Mouse (Mus musculus) gastrocnemius, adult 8-10 months (tissue): ENCODE results near the gene Nfkbib. TPM values are rescaled to one million over a fixed set of nuclear protein-coding genes. Genes with fewer than 3 reads are reported as not detected.
A peak's percentile ranks its signal among the peaks of the same experiment; 100 is the strongest.

ENCODE experiments used
- DNase-seq, 2 experiments: peaks; one replicate each; pipeline ENCODE4 v3.0.0; 2022; ENCODE audit warnings: low spot score in 2 of 2
- total RNA-seq, 4 experiments: library from RNA; stranded (reverse); gene quantifications; 2 replicates each; pipeline ENCODE4 v1.2.4; 2022

The Nfkbib gene
- total RNA-seq, 4 experiments from 2014 or later, result 28.5 to 34.2 (median 31.2) TPM

DNA sequence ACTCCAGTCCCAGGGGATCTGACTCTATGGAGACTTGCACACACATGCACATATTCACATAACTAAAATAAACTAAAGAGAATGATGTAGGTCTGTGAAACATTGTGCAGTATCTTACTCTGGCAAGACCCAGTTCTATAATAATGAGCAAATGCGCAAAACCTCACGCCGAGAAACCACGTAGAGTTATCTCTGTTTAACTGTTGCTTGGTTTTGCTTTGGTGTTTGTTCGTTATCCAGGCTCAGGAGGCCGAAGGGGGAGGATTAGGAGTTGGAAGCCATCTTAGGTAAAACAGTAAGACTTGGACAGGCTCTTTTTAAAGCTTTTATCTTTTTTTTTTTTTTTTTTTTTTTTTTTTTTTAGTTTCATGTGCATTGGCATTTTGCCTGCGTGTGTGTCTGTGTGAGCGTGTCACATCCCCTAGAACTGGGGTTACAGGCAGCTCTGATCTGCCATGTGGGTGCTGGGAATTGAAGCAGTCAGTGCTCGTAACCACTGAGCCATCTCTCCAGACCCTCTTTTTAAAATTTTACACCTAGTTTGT lies 2.2 kb upstream of the Nfkbib start:
- DNase-seq, result no peak

DNA sequence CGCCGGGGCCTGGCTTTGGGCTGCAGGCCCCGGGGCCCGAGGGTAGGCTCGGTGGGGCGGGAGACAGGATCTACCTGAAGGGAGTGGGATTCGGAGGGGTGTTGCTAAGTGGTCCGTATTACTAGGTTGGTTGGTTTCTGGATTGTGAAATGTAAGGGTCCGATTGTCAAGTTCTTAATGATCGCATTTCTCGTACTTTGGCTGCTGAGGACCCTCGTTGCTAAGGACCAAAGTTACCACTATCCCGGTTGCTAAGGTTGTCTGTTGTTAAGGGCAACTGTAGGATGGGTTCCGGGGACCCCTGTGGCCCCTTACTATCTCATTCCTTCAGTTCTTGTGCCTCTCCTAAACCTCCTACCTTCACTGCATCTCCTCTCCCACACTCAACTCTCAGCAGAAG lies 402 bp downstream of the Nfkbib start:
- DNase-seq, result no peak

DNA sequence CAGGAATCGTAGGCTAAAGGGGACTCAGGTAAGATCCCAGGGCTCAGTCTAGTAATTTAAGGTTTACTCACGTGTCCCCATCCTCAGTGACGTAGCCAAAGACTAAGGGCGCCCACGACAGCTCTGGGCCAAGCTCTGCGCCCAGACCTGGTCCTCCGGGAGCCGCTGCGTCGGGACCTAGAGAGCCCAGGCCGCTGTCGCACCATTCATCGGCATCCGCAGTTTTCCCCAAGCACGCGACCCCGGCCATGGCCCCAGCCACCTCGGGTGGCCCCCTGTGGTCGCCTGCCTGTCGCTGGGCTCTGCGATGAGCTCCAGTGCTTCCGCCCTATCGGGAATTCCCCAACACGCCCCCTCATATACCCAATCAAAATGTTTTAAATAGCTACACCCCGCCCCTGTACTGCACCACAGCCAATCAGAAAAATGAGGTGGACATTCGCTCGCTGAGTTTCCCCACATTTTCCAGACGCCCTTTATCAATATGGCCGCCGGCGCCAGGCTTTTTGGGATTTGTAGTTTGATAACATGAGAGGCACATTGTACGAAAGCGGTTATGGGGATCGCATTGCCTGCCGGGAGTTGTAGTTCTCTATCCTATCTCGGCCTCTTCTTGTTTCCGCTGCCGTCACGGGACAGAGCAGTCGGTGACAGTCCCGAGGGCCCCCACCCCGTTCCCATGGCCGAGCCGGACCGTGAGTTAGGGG lies 986 bp downstream of the Nfkbib start, which contains the start of gene Sirt2:
TSS of gene Sirt2 (plus strand) at position 563 of the 707 bp plus-strand sequence.
- DNase-seq, result peak; percentile 98 to 99

DNA sequence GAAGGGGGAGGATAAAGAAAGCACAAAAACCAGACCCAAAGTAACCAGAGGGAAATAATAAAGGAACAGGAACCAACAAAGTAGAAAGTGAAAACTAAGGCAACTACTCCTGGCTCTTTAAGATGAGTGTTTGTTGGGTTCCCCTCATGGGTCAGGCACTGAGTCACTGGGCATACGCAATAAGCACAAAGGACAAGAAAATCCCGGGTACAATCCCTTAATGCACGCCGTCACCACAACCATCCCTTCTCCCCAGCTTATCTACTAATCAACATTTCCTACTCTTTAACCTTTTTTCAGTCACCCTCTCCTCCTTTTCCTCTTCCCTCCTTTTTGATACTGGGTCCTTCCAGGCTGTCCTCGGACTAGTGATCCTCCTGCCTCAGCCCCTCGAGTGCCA lies 2.1 kb downstream of the Nfkbib start:
- no peak for DNase-seq

DNA sequence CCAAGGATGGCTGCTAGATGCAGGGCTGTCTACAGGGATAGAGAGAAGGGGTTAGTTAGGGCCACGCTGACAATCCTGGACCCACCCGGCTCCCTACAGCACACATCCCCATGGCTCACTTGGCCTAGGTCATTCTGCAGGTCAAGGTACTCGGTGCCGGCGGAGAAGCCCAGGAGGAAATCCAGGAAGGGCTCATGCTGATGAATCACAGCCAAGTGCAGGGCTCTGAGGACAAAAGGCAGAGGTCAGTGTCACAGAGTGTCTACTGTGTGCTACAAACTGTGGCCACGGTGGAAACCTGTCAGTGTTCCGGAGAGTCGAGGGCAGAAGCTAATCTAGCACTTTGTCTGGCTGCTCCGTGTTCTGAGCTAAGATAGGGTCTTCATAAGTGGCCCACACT lies 5.4 kb downstream of the Nfkbib start:
- DNase-seq, result no peak

DNA sequence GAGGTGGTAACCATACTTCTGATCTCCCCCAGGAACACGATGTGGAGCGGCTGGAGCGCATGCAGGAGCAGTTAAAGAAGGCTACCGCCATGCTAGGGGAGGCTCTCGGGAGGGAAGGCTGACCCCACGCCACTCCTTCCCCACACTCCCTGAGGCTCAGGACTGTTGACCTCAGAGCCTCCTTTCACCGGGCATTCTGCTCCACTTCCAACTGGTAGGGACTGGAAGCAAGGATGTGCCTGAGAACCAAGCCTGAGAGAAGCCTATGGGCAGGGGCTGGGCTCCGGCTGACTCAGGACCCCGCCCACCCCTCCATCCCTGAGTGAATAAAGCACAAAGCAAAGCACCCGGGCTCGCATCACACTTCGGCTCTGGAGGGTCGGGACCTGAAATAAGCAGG lies 8.7 kb downstream of the Nfkbib start:
- DNase-seq, result no peak

DNA sequence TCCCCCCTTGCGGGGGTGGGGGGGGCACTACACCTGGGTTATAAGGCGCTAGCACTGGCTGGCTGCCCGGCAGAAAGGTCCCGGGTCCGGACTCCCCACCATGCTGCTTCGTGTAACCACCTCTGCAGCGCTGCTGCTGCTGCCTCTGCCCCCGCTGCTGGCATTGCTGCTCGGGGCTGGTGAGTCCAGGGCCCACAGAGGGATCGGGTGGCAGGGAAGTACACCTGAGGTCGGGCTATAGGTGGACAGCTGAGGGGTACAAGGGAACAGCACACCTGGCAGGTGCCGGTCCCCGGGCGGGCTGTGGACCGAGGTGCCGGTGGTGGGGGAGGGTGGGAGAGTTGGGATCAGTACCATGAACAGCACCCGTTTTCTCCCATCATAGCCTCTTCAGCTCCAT lies 11.2 kb downstream of the Nfkbib start, which contains the start of gene Ccer2:
TSS of gene Ccer2 (plus strand) at position 96 of the 400 bp plus-strand sequence.
- DNase-seq, result no peak

DNA sequence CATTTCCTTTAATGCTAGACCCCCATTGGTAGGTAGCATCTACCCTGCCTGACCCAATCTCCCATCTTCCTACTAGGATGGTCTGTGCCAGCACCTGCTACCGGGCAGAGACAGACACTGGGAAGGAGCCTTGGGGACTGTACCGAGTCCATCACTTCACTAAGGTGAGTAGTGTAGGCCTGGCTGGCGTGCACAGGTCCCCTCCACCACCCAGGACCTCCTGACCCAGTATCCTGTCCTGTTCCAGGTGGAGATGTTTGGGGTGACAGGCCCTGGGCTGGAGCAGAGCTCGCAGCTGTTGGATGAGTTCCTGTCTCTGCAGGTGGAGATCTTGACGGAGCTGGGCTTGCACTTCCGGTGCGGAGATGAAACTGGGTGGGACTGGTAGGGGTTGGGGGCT lies 17.4 kb downstream of the Nfkbib start:
- DNase-seq, result no peak

DNA sequence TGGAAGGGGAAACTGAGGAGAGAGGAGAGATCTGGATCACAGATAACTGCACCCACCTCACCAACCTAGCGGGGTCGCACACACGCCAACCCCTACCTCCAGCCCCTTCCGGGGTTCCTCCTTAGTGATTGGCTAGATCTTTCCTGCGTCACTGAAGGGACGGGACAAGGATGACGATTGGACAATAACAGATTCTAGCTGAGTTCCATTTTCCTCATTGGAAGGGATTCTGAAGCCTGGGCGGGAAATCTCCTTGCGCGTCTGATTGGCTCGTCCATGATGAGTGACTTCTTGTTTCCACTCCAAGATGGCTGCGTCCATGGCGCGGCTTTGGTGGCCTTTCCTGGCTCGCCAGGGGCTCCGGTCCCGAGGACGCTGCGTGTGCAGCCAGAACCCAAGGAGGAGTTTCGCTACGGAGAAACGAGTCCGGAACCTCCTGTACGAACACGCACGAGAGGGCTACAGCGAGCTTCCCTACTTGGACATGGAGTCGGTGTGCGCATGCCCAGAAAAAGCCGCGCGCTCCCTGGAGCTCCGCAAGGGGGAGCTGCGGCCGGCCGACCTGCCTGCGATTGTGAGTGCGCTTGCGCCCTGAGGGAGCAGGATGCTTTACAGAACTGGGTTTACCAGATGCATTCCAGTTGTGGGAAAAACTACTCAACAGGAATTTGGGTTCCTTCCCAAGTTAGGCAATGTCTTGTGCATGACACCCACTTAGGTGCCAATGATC lies 25.4 kb downstream of the Nfkbib start, which contains the start of the genes Mrps12 and Sars2:
TSS of gene Mrps12 (minus strand) at position 112 of the 730 bp plus-strand sequence.
TSS of gene Sars2 (plus strand) at position 284 of the 730 bp plus-strand sequence.
- DNase-seq, result peak; percentile 93 to 94

DNA sequence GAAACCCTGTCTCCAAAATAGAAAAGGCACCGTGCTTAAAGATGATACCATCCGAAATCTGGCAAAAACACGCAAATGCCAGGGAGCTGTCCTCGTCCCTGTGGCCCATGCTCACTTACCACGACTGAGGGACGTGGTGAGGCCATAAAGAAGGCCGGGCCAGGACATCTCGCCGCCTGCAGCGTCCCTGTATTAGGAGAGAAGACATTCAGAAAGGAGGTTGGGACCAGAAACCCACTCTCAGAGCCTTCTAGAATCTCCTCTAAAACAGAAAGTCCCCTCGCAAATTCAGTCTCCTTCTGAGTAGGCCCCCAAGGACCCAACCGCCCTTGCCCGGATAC lies 26.0 kb downstream of the Nfkbib start:
- no peak for DNase-seq

DNA sequence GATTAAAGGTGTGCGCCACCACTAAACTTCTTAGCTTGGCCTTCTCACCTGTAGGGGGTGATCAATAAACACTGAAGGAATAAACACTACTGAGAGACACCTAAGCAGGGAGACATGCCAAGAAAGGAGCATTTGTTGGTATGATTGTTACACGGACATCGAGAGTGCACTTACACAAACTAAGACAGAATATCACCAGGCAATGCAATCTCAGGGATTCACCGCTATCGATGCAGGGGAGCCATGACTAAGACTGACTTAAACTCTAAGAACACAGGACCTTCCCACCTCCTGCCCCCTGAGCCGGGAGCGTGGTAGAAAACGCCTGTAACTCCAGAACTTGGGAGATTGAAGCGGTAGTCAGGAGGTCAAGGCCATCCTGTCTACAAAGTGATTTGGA lies 26.4 kb downstream of the Nfkbib start:
- DNase-seq, result no peak

DNA sequence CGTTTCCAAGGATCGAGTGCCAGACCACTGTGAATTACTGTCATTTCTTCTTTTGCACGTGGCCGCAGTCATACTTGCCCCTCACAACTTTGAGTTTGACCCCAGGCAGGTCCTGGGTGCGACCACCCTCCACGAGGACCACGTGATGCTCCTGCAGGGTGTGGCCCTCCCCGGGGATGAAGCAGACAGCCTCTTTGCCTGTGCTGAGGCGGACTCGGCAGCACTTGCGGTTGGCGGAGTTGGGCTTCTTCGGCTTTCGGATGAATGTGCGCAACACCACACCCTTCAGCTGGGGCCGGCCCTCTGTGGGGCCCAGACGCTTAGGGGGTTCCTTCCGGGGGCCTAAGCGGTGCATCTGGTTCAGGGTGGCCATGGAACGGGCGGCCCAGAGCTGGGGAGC lies 27.5 kb downstream of the Nfkbib start:
- DNase-seq, result no peak

DNA sequence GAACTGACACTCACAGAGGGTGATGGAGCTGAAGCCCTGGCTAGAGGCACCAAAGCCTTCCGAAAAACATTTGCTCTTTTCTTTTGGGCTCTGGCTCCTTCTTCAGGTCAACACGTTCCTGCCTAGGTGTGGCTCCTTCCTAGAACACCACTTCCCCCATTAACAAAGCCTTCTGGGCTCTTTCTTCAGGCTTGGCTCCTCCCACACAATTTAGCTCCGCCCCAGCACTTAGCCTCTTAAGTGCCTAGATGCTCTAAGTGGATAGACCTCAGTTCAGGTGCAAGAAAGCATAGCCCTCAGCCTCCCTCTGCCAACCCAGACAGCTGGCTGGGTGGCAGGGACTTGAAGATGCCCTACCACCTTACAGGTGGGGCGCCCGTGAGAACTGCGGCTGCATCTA lies 31.6 kb downstream of the Nfkbib start:
- DNase-seq, result no peak

DNA sequence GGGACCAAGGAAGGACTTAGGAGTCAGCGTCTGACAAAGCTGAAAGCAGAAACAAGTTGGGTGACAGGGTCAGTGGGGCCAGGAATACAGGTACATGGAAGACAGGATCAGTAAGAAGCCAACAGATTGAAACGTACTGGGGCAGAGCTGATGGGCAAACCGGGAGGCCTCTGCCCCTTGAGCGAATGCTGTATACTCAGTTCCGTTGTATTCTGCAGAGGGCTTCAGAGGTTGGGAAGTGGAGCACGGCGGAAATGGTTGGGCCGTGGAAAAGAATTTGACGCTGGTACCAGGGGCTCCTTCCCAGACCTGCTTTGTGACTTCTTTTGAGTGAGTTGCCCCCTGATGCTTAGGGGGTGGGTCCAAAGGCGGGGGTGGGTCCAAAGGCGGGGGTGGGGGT lies 34.1 kb downstream of the Nfkbib start:
- DNase-seq, result no peak

DNA sequence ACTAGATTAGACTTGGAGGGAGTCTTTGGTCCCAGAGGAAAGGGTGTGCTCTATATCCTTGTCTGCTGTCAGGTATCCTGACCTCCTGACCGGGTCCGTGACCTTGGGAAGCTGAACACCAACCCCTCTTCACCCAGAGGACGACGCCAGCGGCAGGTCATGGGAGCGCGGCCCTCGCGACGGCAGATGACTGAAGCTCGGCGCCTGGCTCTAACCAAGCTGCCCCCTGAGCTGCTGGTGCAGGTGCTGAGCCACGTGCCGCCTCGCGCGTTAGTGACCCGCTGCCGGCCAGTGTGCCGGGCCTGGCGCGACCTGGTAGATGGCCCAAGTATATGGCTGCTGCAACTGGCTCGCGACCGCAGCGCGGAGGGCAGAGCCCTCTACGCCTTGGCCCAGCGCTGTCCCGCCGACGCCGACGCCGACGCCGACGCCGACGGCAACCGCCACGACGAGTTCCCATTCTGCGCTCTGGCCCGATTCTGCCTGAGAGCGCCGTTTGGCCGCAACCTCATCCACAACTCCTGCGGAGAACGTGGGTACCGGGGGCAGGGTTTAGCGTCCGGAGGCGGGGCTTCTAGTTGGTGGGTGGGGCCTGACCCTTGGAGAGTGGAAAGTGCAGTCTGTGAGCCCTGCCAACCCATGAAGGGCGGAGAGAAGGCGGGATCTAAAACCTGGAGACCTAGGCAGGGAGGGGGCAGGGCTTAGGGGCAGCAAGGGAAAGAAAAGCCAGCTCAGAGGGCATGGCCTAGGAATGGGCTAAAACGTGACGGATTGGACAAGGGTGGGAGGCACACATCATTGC lies 34.8 kb downstream of the Nfkbib start:
- peak; percentile 16 to 37 for DNase-seq

DNA sequence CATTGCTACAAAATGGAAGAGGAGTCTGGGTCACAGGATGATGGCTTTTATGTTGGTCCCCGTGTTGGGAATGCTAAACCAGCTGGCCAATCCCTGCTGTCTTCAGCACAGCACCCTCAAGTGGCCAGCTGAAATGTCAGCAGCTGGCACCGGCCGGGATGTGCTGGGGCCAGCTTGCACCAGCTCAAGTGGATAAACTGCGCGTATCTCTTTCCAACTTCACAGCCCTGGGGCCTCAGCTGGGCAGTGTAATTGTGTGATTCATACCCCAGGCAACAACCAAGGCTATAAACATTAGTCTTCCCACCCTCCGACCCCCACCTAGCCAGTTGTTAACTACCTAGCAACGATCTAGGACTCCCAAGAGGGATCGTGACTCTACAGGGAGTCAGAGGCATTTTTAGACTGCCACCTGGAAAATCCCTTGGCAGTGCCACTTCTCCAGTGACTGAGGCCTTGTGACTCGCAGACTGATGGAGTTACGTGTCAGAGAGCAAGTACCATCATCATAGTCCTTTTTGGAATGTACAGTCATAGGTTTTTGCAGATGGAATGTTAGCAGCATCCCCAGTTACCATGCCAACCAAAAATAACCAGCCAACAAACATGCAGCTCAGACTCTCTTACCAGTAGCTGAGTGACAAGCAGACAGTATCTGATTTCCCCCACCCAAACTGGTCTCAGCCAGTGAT lies 39.5 kb downstream of the Nfkbib start:
- DNase-seq, result peak; percentile 14 to 35

DNA sequence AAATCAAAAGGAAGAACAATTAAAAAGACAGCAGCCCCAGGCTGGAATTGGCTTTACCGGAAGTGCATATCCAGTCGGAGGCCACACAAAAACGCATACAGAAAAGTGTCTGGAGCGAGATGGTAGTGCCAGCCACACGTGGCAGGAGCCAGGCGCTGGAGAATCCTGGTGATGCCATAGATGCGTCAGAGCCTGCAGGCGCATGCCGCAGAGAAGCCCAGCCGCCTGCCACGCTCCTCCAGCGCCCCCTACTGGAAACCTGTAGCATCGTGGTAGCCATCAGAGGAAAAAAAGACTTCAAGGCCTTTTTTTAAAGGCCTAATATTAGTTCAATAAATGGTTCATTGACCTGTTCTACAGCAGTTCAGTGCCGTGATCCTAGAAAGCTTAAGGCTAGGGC lies 40.7 kb downstream of the Nfkbib start:
- DNase-seq, result peak; percentile 35 to 59

DNA sequence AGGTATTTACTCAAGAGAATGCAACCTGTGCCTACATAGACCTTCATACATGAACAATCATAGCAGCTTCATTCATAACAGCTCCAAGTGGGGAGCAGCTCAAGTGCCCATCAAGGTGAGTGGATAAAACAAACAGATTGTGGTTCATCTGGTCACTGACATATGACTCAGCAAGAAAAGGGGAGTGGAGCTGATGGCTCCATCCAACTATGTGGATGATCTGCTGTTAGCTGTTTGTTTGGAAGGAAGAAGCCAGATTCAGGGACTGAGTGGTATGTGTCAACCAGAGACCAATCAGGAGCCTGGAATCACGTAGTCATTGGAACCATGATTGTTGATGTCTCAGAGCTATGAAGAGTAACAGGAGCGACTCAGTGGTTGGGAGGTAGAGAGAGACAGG lies 42.7 kb downstream of the Nfkbib start:
- DNase-seq, result no peak

DNA sequence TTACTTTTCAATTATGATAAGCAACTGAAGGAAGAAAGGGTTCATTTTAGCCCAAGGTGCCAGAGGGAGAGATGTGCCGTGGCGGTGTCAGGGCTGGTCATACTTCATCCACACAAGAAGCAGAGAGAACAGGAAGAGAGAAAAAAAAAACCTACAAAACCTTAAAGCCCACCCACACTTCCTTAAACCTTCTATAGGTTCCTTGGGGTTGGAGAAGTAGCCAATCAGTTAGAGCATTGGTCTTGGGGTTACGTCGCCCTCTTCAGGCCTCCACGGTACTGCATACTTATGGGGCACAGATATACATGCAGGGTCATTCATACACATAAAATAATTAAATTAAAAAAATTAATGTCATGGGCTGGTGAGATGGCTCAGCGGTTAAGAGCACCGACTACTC lies 45.2 kb downstream of the Nfkbib start:
- no peak for DNase-seq

DNA sequence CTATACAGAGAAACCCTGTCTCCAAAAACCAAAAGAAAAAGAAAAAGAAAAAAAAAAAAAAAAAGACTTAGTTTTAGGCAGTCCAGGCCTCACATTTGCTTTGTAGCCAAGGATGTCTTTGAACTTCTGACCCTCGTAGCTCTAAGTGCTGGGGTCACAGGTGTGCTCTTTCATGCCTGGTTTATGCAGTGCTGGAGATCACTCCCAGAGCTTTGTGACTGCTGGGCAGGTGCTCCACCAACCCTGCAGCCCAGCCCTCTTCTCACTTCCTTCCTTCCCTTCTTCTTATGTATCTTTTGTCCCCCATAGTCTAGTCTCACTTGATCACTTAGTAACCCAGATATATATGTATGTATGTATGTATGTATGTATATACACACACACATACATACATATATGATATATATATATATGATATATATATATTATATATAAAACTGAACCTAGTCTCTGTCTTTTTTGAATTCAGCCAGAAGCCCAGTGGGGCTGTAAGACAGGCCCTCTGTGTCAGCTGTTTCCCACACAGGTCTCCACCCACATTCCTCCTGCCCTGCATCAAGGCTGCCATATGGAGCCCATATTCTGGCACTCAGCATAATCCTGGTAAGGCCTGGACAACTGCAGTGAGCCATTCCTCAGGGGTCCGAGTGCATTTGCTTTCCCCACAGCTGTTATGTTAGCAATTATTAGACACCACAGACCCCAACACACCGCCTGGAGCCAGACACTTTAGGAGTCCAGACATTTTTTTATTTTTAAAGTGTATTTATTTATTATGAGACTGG lies 46.4 kb downstream of the Nfkbib start:
- no peak for DNase-seq
